Mouse (Mus musculus) limb, embryonic 15.5 days (tissue): ENCODE data around the gene Ak6. TPM values are rescaled to one million over a fixed set of nuclear protein-coding genes. Genes with fewer than 3 reads are reported as not detected.

Source experiments
- ATAC-seq: fragments of 200-750 bp; cut with Nextera tagmentation; 2 replicates; pipeline ENCODE4 v1.8.0; 2017; ENCODE audit warnings: low read depth, moderate TSS enrichment; ENCODE audit not compliant: insufficient number of reproducible peaks, low FRiP score, low TSS enrichment
- H3K27ac ChIP-seq: fragments of 300-500 bp; sonication (generic); 2 replicates; pipeline ENCODE4 v1.5.1; 2015; ENCODE audit warnings: moderate library complexity, mild to moderate bottlenecking, inconsistent platforms
- H3K27me3 ChIP-seq: fragments of 300-500 bp; sonication (generic); 2 replicates; pipeline ENCODE4 v1.6.1; 2015; ENCODE audit warnings: inconsistent platforms
- H3K36me3 ChIP-seq: fragments of 300-500 bp; sonication (generic); 2 replicates; pipeline ENCODE4 v1.6.1; 2015; ENCODE audit warnings: inconsistent platforms
- H3K4me1 ChIP-seq: fragments of 300-500 bp; sonication (generic); 2 replicates; pipeline ENCODE4 v1.6.1; 2015; ENCODE audit warnings: inconsistent platforms
- H3K4me2 ChIP-seq: fragments of 300-500 bp; sonication (generic); 2 replicates; pipeline ENCODE4 v1.6.1; 2015; ENCODE audit warnings: mild to moderate bottlenecking, inconsistent platforms
- H3K4me3 ChIP-seq: fragments of 300-500 bp; sonication (generic); 2 replicates; pipeline ENCODE4 v1.5.1; 2015; ENCODE audit warnings: mild to moderate bottlenecking, inconsistent platforms
- H3K9ac ChIP-seq: fragments of 300-500 bp; sonication (generic); 2 replicates; pipeline ENCODE4 v1.6.1; 2015; ENCODE audit warnings: inconsistent platforms
- H3K9me3 ChIP-seq: fragments of 300-500 bp; sonication (generic); 2 replicates; pipeline ENCODE4 v1.6.1; 2016; ENCODE audit warnings: inconsistent platforms
- WGBS: fragments of 180-500 bp; shearing (Covaris S2); methylation state at CpG from one replicate; pipeline ENCODE4 v1.1.7; 2015; 5-methylcytosine and 5-hydroxymethylcytosine counted together
- polyA plus RNA-seq: library from polyadenylated mRNA; unstranded; fragments of >200 nt; fragmentation: Nextera tagmentation; extraction: Ambion mirVana; gene quantifications from 2 replicates; pipeline ENCODE4 v1.2.1, GENCODE M21; 2015

Gene Ak6
- polyA plus RNA-seq, 1 experiment from 2014 or later = 234 TPM

DNA sequence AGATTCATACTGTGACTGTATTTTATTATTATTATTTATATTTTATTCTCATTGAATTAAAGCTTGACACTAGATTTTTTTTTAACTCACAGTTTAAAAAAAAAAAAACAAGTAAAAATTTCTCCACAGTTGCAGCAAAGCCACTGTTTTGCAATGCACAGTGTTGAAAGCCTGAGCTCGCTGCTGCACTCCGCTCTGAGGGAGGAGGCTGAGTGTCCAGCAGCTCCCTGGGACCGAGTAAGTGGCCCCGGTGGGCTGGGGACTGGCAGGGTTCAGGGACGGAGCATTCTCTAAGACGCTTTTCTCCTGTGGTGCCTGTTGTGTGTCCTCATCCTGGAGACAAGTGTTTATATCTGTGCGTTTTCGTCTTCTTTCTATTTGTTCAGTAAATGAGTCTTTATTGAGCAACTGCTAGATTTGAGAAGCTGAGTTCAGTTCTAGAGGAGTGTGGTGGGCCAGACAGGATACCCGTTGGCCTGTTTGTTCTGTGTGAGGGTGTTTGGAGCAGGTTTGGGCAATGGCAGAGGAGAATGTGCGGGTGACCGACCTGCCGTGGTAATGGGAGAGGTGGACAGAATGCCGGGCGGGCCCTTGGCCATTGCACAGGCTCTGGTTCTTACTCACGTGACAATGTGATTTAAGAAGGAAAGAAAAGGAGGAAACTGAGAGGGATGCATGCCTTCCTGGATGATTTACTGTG lies 25.3 kb downstream of the Ak6 start:
- 86% methylated on average over 15 of the region's 15 CpGs for WGBS
- Histone ChIP-seq H3K4me2 (no peak overlapping the region), H3K27me3 (no peaks in the 10 kb centered on the region), H3K36me3 (no peaks in the 10 kb centered on the region), H3K9ac (no peak overlapping the region), H3K4me3 (no peak overlapping the region), H3K4me1 (no peaks in the 10 kb centered on the region), H3K9me3 (no peaks in the 10 kb centered on the region), H3K27ac (no peak overlapping the region)
- no peak for ATAC-seq

DNA sequence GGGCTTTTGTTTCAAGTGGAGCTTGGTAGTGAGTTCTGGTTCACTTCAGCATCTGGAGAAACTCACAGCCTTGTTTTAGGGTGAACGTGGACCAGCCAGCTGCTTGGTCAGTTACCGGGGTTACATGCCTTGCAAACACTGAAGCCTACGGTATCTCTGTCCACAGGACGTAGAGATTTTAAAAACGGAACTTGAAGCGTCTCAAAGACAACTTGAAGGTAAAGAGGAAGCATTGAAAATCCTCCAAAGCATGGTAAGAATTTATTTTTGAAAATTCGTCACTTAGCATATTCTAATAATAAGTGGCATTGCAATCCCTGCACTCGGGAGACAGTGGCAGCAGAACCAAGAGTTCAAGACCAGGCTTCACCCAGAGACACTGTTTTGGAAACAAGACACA lies 30.8 kb downstream of the Ak6 start:
- no peaks in the 10 kb centered on the region for H3K27me3 ChIP-seq
- no peak overlapping the region for H3K4me2 ChIP-seq
- no peaks in the 10 kb centered on the region for H3K36me3 ChIP-seq
- no peak overlapping the region for H3K9ac ChIP-seq
- no peak for ATAC-seq
- 90% methylated on average over 8 of the region's 8 CpGs for WGBS
- H3K9me3 ChIP-seq = no peaks in the 10 kb centered on the region
- no peak overlapping the region for H3K4me3 ChIP-seq
- H3K4me1 ChIP-seq = no peaks in the 10 kb centered on the region
- no peak overlapping the region for H3K27ac ChIP-seq

DNA sequence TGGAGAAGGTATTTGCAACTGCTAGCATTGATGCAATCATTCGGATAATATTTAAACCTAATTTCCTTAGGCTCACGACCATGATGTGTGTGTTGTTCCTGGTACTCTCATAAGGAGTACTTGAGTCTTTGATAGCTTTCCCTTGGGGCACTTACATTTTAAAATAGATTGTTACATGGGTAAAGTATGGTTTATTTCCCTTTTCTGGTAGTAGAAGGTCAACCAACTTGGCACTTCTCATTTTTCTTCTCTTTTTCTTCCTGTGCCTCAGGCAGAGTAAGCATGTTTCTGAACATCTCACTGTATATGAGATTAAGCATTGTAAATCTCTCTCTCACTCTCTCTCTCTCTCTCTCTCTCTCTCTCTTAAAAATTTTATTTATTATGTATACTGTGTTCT lies 32.1 kb downstream of the Ak6 start:
- ATAC-seq = no peak
- Histone ChIP-seq H3K9ac (no peak overlapping the region), H3K27me3 (no peaks in the 10 kb centered on the region), H3K4me1 (no peaks in the 10 kb centered on the region), H3K27ac (no peak overlapping the region), H3K9me3 (no peaks in the 10 kb centered on the region), H3K4me3 (no peak overlapping the region), H3K4me2 (no peak overlapping the region), H3K36me3 (no peaks in the 10 kb centered on the region)
- 68% methylated on average over 2 of the region's 2 CpGs for WGBS

DNA sequence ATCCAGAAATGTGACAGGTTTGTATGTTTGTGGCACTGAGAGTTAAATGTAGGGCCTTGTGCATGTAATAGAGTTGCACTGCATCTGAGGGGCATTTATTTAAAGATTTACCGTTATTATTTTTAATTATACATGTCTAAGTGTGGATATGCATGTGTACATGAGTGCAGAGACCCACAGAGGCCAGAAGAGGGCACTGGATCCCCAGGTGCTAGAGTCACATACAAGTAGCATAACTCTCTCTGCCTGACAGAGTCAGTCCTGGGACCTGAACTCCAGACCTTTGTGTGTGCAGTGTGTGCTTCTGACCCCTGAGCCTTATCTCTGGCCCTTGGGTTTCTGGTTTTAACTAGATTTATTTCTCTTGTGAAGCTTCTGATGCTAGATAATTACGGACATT lies 33.6 kb downstream of the Ak6 start:
- Histone ChIP-seq H3K9ac (no peak overlapping the region), H3K9me3 (no peaks in the 10 kb centered on the region), H3K36me3 (no peaks in the 10 kb centered on the region), H3K27me3 (no peaks in the 10 kb centered on the region), H3K4me1 (no peaks in the 10 kb centered on the region), H3K4me2 (no peak overlapping the region), H3K4me3 (no peak overlapping the region), H3K27ac (no peak overlapping the region)
- no peak for ATAC-seq
- 68% methylated on average over 2 of the region's 2 CpGs for WGBS

DNA sequence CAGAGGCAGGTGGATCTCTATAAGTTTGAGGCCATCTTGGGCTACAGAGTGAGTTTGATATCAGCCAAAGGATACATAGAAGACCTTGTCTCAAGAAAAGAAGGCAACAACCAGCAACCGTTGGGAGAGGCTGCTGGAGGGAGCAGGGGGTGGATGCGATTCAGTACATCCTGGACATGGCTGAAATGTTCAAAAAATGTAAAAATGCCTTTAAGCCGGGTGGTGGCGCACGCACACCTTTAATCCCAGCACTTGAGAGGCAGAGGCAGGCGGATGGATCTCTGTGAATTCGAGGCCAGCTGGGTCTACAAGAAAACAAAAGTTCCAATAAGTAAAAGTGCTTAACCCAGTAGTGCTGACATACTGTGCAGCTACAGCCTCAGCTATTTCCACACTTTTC lies 36.7 kb downstream of the Ak6 start:
- 61% methylated on average over 7 of the region's 7 CpGs for WGBS
- no peak overlapping the region for H3K4me3 ChIP-seq
- H3K9me3 ChIP-seq = no peaks in the 10 kb centered on the region
- no peaks in the 10 kb centered on the region for H3K4me1 ChIP-seq
- H3K27me3 ChIP-seq = no peaks in the 10 kb centered on the region
- no peak overlapping the region for H3K4me2 ChIP-seq
- H3K27ac ChIP-seq = no peak overlapping the region
- no peaks in the 10 kb centered on the region for H3K36me3 ChIP-seq
- H3K9ac ChIP-seq = no peak overlapping the region
- no peak for ATAC-seq

DNA sequence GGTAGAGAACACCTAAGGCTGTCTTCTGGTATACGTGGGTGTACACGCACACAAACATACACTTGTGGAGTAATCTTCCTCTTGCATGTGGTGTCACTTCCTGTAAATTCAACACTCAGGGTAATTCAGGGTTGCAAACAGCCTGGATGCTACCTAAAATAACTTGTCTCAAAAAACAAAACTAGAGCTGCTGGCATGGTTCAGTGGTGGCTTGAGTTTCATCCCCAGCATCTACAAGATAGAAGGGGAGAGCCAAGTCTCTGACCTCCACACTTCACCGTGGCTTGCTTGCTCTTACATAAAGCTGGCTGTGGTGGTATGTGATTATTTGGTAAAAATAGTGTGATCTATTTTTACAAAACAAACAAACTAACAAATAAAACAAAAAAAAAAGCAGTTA lies 46.8 kb downstream of the Ak6 start:
- no peak for ATAC-seq
- WGBS = 94% methylated on average over 3 of the region's 3 CpGs

DNA sequence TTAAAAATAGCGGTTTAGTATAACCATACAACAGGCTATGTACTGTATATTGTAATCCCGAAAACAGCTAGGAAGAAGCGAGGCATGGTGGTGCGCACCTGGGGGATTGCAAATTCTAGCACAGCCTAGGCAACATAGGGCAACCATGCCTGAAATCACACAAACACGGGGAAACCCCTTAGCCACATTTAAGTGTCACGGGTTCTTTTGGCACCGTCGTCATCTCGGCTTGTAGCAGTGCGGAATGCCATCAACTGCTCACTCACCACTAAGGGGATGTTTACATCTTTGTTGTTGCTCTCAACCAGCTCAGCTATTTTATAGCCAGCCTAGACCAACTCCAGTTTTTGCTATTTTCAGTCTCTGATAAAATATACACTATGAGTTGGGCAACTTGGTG lies 48.1 kb downstream of the Ak6 start:
- Histone ChIP-seq H3K27ac (no peak overlapping the region), H3K9me3 (no peaks in the 10 kb centered on the region), H3K4me2 (no peak overlapping the region), H3K27me3 (no peaks in the 10 kb centered on the region), H3K4me1 (no peaks in the 10 kb centered on the region), H3K9ac (no peak overlapping the region), H3K36me3 (peaks cover 74% of the 10 kb centered on the region), H3K4me3 (no peak overlapping the region)
- no peak for ATAC-seq
- 95% methylated on average over 10 of the region's 10 CpGs for WGBS

More for the DNA sequence above, 46.8 kb downstream of the Ak6 start:
- Histone ChIP-seq H3K9ac (no peak overlapping the region), H3K4me1 (no peaks in the 10 kb centered on the region), H3K4me3 (no peak overlapping the region), H3K36me3 (peaks cover 62% of the 10 kb centered on the region), H3K27me3 (no peaks in the 10 kb centered on the region), H3K4me2 (no peak overlapping the region), H3K27ac (no peak overlapping the region), H3K9me3 (no peaks in the 10 kb centered on the region)

DNA sequence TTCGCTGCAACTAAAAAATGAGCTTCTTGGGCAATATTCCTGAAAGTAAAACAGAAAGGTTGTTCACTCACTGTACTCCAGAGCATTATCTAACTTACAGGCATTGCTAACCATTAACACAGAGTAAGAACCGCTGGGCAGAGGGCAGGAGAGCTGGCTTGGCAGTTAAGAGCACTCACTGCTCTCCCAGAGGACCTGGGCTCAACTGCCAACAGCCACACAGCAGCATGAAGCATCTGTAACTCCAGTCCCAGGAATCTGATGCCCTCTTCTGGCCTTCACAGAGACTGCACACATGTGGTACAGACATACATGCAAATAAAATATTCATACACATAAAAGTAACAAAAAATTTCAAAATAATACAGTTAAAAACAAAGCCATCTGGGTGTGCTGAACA lies 52.7 kb downstream of the Ak6 start:
- peaks cover 90% of the 10 kb centered on the region for H3K36me3 ChIP-seq
- ATAC-seq = no peak
- 97% methylated on average over 2 of the region's 2 CpGs for WGBS

DNA sequence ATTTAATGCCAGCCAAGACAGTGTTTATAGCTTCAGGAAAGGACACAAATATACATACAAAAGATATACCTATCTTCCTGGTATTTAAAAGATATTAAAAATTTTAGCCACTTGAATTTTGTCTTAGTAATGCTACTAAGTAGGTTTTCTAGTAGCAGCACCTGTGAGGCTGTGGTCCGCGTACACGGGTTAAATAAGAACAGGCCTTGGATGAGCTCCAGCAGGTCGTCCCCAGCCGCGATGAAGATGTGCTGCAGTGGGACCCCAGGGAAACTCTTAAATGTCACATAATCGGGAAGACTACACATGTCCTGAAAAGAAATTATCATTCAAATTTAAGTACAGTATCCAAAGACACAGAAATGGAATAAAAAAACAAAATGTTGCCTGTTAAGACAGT lies 55.4 kb downstream of the Ak6 start:
- no peak overlapping the region for H3K9ac ChIP-seq
- WGBS = 96% methylated on average over 7 of the region's 7 CpGs

More for the DNA sequence above, 52.7 kb downstream of the Ak6 start:
- Histone ChIP-seq H3K9ac (no peak overlapping the region), H3K4me3 (no peak overlapping the region), H3K4me2 (no peak overlapping the region), H3K27me3 (no peaks in the 10 kb centered on the region), H3K9me3 (no peaks in the 10 kb centered on the region), H3K4me1 (no peaks in the 10 kb centered on the region), H3K27ac (no peak overlapping the region)

DNA sequence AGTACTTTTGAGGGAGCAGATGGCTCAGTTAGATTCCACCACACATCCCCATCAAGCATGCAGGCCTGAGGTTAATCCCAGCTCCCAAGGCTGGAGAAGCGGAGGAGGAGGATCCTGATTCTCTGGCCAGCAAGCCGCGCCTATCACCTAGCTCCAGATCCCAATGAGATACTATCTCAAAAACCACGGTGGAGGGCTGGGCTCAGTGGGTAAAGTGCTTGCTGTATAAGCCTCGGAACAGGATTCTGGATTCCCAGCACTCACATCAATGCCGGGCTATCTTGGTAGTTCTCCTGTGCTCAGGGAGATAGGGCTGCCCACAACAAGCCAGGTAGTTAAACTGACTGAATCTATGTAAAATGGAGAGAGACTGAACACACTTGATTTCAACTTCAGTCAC lies 64.7 kb downstream of the Ak6 start:
- WGBS = 92% methylated on average over 6 of the region's 6 CpGs
- H3K36me3 ChIP-seq = peaks cover 82% of the 10 kb centered on the region
- no peak for ATAC-seq

More for the DNA sequence above, 55.4 kb downstream of the Ak6 start:
- Histone ChIP-seq H3K9me3 (no peaks in the 10 kb centered on the region), H3K27me3 (no peaks in the 10 kb centered on the region), H3K27ac (no peak overlapping the region), H3K4me2 (no peak overlapping the region), H3K4me1 (no peaks in the 10 kb centered on the region), H3K36me3 (peaks cover 89% of the 10 kb centered on the region), H3K4me3 (no peak overlapping the region)
- ATAC-seq = no peak

More for the DNA sequence above, 64.7 kb downstream of the Ak6 start:
- Histone ChIP-seq H3K4me1 (no peaks in the 10 kb centered on the region), H3K4me3 (no peak overlapping the region), H3K27ac (no peak overlapping the region), H3K9ac (no peak overlapping the region), H3K9me3 (no peaks in the 10 kb centered on the region), H3K27me3 (no peaks in the 10 kb centered on the region), H3K4me2 (no peak overlapping the region)

Other genes with a start within 250 kb of the Ak6 start
- 0.04 TPM in 1 of 2 replicates, not detected in the other for gene Naip1, start 198.1 kb upstream of the Ak6 start, polyA plus RNA-seq
- 62.3 and 64.4 TPM in 2 replicates for gene Gtf2h2, start 158.4 kb upstream of the Ak6 start, polyA plus RNA-seq
- 11.6 and 12.1 TPM in 2 replicates for gene Ocln, start 98.3 kb upstream of the Ak6 start, polyA plus RNA-seq
- 5.2 and 5.8 TPM in 2 replicates for gene Marveld2, start 34.0 kb upstream of the Ak6 start, polyA plus RNA-seq
- 18.3 and 19.5 TPM in 2 replicates for gene Rad17, start 72 bp downstream of the Ak6 start, polyA plus RNA-seq
- gene Taf9, start 600 bp downstream of the Ak6 start, polyA plus RNA-seq = 10.8 and 14.9 TPM in 2 replicates
- 3.4 and 3.5 TPM in 2 replicates for gene Ccdc125, start 18.7 kb downstream of the Ak6 start, polyA plus RNA-seq
- 91.4 and 91.7 TPM in 2 replicates for gene Cdk7, start 80.0 kb downstream of the Ak6 start, polyA plus RNA-seq
- 95.1 and 109 TPM in 2 replicates for gene Mrps36, start 93.7 kb downstream of the Ak6 start, polyA plus RNA-seq
- gene Cenph, start 124.9 kb downstream of the Ak6 start, polyA plus RNA-seq = 24.9 and 29.9 TPM in 2 replicates
- 163 and 171 TPM in 2 replicates for gene Ccnb1, start 135.6 kb downstream of the Ak6 start, polyA plus RNA-seq
- gene Slc30a5, start 182.4 kb downstream of the Ak6 start, polyA plus RNA-seq = 57.4 and 64.1 TPM in 2 replicates